Mouse (Mus musculus) WW6 (cell line): ENCODE measurements around the gene Cmip.

Experiments used
- DNase-seq: peaks from one replicate; pipeline ENCODE4 v3.0.0-alpha.2; 2013; ENCODE audit warnings: low read depth, low spot score

The Cmip gene

GRCm38 (mm10) chr8:117462701-117463284, 205.9 kb downstream of the Cmip start:
- DNase-seq = no peak

DNA sequence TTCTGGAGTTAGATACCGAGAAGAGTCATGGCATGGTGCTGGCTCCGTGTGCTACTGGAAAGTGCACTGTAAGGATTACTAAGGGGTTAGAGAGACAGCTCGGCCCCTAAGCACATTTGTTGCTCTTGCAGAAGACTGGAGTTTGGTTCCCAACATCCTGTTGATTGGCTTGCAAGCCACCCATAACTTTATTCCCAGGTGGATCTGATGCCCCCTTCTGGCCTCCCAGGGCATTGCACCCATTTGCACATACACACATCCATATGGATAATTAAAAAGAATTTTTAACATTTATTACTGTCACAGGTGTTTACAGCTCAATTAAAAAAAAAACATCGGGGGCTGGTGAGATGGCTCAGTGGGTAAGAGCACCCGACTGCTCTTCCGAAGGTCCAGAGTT, 207.7 kb downstream of the Cmip start:
- no peak for DNase-seq

DNA sequence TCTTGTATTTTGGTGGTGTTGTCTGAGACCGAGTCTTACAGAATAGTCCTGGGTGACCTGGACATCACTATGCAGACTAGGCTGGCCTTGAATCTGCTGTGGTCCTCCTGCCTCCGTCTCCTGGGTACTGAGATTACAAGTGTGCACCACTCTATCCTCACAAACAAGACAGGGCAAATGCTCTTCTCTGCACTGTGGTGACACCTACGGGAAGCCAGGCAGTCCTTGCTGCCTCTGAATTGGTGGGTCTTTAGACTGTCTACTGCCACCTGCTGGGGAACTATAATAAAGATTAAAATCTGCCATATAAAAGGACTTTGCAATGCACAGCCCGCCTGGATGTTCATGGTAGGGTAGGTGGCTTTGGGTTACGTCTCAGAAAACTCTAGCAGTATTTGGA, 208.4 kb downstream of the Cmip start:
- DNase-seq = peak; percentile 65

DNA sequence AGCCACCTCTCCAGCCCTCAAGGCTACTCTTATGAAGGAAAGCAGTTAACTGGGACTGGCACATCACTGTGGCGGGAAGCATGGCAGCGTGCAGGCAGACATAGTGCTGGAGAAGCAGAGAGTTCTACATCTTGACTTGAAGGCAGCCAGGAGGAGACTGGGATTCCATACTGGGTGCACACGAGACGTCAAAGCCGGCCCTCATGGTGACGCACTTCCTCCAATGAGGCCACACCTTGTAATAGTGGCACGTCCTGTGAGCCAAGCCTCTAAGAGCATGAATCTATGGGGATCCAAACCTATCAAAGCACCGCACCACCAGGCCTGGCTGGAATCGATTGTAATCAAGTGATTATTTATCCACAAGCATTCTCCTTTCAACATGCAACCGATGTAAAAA, 210.6 kb downstream of the Cmip start:
- DNase-seq = no peak

- DNase-seq = no peak
Measured at GRCm38 (mm10) chr8:117469431-117470341, 212.8 kb downstream of the Cmip start.

- DNase-seq = no peak
Measured at GRCm38 (mm10) chr8:117470342-117470781, 213.5 kb downstream of the Cmip start.

DNA sequence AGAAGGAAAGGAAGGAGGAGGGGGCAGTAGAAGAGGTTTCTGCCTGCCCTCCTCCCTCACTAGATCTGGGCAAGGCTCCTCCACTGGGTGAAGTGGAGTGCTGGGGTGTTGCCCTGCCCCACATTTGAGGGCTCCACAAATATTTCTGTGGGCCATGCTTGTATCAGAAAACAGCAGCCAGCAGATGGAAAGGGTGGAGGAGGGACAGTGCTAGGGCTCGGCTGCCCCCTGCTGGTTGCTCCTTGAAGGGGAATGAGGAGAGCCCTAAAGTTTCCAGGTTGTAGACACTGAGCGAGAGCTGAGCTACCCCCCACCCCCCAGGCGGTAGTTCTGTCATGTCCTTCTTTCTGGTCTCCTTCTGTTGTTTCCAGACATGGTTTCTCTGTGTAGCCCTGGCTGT, 214.3 kb downstream of the Cmip start:
- DNase-seq = peak; percentile 59

DNA sequence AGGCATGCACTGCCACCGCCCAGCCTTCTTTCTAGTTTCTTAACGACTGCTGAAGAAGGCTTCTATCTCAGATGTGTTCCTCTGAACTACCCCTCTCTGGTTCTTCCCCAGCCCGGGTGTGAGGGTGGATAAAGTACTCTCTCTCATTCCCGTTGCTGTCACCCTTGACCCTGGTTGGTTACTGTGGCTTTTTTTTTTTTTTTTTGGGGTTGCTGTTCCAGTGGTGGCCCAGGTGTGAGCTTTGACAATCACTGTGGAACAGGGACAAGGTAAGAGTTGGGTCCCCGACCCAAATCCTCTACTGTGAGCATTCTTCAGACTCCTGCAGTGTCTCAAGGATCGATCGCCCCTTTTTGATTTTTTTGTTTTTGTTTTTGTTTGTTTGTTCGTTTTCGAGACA, 214.8 kb downstream of the Cmip start:
- DNase-seq = no peak

- DNase-seq = no peak
Measured at GRCm38 (mm10) chr8:117472332-117472731, 215.5 kb downstream of the Cmip start.

- peak; percentile 87 for DNase-seq
Measured at GRCm38 (mm10) chr8:117474944-117475343, 218.1 kb downstream of the Cmip start.

DNA sequence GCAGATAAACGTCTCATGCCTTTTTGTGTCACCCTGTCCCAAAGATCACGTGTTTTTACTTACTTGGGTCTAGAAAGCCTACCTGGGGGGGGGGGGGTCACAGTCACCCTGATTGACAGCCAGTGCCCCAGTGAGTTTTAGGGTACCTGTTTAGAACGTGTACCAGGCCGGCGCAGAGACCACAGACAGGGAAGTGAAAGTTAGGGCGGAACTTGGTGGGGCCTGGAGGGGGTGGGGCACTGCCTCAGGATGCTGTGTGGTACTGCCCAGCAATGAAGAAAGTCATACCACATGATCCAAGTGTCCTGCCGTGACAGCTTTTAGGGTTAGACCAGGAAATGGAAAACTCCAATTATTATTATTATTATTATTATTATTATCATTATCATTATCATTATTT, 219.0 kb downstream of the Cmip start:
- DNase-seq = no peak

- no peak for DNase-seq
Measured at GRCm38 (mm10) chr8:117478082-117478481, 221.2 kb downstream of the Cmip start.

DNA sequence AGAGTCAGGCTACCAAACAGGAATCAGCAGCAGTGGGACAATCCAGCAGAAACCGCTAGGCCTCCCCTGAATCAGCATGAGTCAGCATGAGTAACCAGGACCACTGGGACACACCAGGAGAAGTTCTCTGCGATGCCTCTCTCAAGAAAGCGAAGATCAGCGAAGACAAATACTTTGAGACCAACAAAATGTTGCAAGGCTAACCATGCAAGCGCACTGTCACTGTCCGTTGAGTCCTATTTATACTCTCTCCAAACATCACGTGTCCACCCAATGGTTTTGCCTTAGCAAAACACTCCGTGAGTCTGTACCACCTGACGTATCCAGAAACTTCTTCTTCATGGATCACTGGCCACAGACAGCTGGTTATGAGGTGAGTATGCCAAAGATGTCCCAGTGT, 223.1 kb downstream of the Cmip start:
- DNase-seq = no peak

DNA sequence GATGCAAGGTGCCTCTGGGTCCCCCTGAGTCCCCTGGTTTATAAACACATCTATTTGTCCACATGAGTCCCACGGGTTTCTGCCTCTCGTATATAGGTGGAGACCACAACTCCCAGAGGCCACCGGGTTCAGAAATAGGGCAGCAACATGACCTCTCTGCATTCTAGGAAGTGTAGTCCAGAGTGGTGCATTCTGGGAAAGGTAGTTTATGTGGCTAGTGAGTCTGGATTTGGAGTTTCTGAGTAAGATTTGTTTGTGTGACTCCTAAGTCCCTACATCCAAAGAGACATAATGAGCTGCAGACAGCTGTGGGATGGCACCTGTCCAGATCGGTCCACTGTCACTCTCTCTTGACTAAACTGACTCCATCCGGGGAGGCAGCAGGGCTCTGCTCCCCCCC, 223.7 kb downstream of the Cmip start:
- DNase-seq = no peak

DNA sequence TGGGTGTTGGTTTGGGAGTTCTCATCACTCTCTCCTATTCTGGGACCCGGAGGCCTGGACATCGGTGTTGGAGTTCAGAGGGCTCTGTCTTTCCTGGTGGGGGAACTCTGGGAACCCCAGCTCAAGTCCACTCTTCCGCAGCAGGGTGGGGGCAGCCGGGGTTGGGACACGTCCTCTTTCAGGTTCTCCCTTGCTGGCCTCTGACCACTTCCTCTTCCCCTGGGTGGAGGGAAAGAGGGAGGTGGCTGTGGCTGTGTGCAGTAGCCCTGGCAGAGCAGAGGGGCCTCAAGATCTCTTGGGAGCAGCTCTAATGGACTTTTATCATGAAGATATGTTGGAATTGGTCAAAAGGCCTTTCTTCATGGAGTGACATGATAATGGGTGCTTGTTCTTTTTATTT, 225.0 kb downstream of the Cmip start:
- DNase-seq = no peak

DNA sequence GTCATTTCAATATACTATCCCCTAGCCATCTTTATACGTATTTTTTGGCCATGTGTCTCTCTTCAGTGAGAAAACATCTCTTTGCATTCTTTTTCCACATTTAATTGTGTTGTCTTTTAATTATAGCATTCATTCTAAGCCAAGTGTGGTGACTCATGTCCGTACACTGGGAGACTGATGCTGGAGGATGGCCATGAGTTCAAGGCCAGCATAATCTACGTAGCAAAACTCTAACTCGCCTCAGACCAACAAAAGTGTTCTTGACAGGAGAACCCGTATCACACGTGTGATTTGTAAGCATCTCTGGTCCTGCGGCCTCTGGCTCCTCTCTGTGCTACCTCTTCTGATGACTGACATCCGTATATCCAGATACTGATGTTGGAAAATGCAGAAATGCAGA, 227.9 kb downstream of the Cmip start:
- no peak for DNase-seq

GRCm38 (mm10) chr8:117485316-117485715, 228.5 kb downstream of the Cmip start:
- no peak for DNase-seq

DNA sequence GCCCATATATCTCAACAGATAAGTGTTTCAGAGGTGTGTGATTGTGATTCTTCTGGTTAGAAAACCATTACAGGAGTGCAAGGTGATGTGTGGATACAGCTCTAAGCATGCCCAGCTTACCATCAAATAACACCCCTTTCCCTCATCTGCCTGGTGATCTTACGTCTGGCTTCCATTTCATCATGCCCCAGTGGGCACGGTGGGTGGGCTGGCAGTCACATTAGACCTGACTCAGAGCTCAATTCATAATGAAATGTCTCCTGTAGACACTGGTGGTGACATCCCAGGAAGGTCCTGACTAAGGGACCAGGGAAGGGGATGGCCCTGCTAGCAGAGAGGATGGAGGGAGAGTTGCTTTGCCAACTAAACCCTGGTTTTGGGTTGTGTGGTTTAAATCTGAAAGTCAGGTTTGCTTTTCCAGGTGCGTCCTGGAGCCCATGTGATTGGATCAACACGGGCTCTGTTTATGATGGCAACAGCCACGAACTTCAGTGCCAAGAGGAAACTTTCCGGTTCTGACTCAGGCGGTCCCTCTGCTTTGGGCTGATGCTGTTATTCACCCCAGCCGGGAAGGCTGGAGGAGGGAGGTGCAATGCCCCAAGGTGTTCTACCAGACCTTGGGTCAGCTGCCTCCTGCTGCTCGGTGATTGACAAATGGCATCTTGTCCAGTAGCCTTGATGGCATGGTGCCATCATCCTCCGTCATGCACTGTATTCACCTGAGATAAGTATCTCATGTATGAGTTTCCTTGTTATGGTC, 231.6 kb downstream of the Cmip start:
- DNase-seq = no peak

DNA sequence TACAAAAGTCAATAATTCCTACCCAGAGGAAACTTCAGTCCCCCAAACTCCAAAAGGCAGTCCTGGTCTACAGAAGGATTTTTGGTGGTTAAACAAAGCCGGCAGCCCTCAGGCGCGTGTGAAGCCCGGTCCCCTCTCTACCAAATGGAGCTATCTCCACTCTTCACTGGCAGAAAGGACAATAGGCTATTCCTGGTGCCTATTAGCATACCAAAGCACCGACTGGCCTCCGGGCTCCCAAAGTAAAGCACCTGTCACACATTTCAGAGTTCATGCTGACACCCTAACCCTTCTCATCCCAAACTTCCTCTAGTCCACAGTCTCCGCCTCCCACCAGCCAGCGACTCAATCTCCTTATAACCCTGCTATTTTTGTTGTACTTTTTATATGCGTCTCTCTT, 236.7 kb downstream of the Cmip start:
- no peak for DNase-seq

DNA sequence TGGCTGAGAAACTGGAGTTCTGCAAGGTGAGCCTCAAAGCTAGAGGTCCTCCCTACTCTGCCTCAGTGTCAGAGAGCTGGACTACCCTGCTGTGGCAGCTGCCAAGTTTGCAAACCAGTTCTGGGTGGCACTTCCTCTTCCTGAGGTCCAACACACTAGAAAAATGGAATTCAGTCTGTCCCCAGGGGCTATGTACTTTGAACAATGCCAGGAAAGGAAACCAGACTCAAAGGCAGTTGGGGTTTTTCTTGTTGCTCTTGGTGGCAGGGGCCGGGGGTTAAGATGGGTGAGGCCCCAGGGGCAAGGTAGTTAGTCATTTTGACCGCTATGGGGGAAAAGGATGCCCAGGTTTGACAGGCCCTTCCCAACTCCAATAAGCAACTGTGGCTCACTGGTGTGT, 238.0 kb downstream of the Cmip start:
- no peak for DNase-seq

- no peak for DNase-seq
Measured at GRCm38 (mm10) chr8:117498179-117498914, 241.5 kb downstream of the Cmip start, which contains the start of gene Plcg2. TSS of gene Plcg2 (plus strand) at chr8:117498291.
